Mouse (Mus musculus): ENCODE data around the gene Gm21887.
"Not testable (repeated sequence)": the region's sequence is repeated elsewhere in the genome, so short reads cannot be mapped to it uniquely, and the experiment has no call there.

DNA sequence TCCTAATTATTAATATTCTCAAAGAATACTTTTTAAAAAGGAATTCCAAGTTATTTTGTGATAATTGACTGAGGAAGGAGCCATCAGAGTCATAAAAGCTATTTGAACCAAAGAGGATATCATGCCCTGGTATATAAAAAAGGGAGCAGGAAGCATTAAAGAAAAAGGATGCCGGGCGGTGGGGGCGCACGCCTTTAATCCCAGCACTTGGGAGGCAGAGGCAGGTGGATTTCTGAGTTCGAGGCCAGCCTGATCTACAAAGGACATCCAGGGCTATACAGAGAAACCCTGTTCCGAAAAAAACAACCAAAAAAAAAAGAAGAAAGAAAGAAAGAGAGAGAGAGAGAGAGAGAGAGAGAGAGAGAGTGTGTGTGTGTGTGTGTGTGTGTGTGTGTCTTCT, 37.9 kb upstream of the Gm21887 start:
- not testable (repeated sequence) for TF ChIP-seq POLR2A (IDR thresholded peaks at IDR 0.05; ENCODE audit: control insufficient read depth, extremely low read depth, insufficient read depth, low read length, poor library complexity); CTCF (IDR thresholded peaks at IDR 0.05; ENCODE audit: borderline replicate concordance, control insufficient read depth, extremely low read depth, insufficient read depth, low read length, poor library complexity)

Data from thymus, adult 2 months (tissue).